8 mouse cellular contexts compared by ENCODE assay signal in genomic region chr9:57939431-57940348, GRCm38 (mm10). TPM values are rescaled to one million over a fixed set of nuclear protein-coding genes. Genes with fewer than 3 reads are reported as not detected.
DNase-seq lines count a peak whose midpoint lies in the region; ATAC-seq and TF ChIP-seq lines count a peak whose summit lies in the region.

Gene Sema7a, plus strand, starts transcription at chr9:57940112.

- peak within 1 kb of the TSS; percentile 78 for H3K9ac ChIP-seq in heart, embryonic 13.5 days
- H3K9ac ChIP-seq in kidney, postnatal 0 days (ENCODE audit: low read depth, low read length): peak within 1 kb of the TSS; percentile 76
- H3K9ac ChIP-seq in liver, embryonic 12.5 days: peak within 1 kb of the TSS; percentile 55
- H3K9ac ChIP-seq in stomach, postnatal 0 days (ENCODE audit: low read length): peak within 1 kb of the TSS; percentile 68

- H3K36me3 ChIP-seq in forebrain, embryonic 10.5 days (replicated peaks): no peaks in the 10 kb centered on the region
- no peaks in the 10 kb centered on the region for H3K36me3 ChIP-seq in heart, embryonic 13.5 days
- no peaks in the 10 kb centered on the region for H3K36me3 ChIP-seq in kidney, postnatal 0 days (ENCODE audit: insufficient read depth, low read length)
- no peaks in the 10 kb centered on the region for H3K36me3 ChIP-seq in liver, embryonic 12.5 days
- no peaks in the 10 kb centered on the region for H3K36me3 ChIP-seq in stomach, postnatal 0 days (ENCODE audit: control insufficient read depth, insufficient read depth, low read length)

- peaks cover 86% of the 10 kb centered on the region for H3K27me3 ChIP-seq in forebrain, embryonic 10.5 days (ENCODE audit: poor library complexity, severe bottlenecking)
- peaks cover 79% of the 10 kb centered on the region for H3K27me3 ChIP-seq in heart, embryonic 13.5 days (replicated peaks)
- 0 out of 2 replicates have a peak, but pooled peaks cover 17% of the 10 kb centered on the region for H3K27me3 ChIP-seq in kidney, postnatal 0 days (ENCODE audit: insufficient read depth, low read length)
- H3K27me3 ChIP-seq in liver, embryonic 12.5 days (replicated peaks): peaks cover 92% of the 10 kb centered on the region
- peaks cover 6% of the 10 kb centered on the region; the same call in 1 of the 2 replicates for H3K27me3 ChIP-seq in stomach, postnatal 0 days (ENCODE audit: control insufficient read depth, insufficient read depth, low read length)

- H3K4me2 ChIP-seq in heart, embryonic 13.5 days: peak within 1 kb of the TSS; percentile 94
- peak within 1 kb of the TSS; percentile 99 for H3K4me2 ChIP-seq in kidney, postnatal 0 days (ENCODE audit: low read length)
- H3K4me2 ChIP-seq in liver, embryonic 12.5 days: peak within 1 kb of the TSS; percentile 88
- peak within 1 kb of the TSS; percentile 99 for H3K4me2 ChIP-seq in stomach, postnatal 0 days (replicated peaks; ENCODE audit: low read depth)

- peak; percentile 68; the same call in 1 of the 2 replicates for TF ChIP-seq POLR2A in bone marrow, adult 2 months (IDR thresholded peaks at IDR 0.05; ENCODE audit: borderline replicate concordance, control insufficient read depth, low read depth, low read length)

- no peak for TF ChIP-seq CTCF in bone marrow, adult 2 months (IDR thresholded peaks at IDR 0.05; ENCODE audit: control insufficient read depth, insufficient read depth, low read length)
- TF ChIP-seq CTCF in kidney, postnatal 0 days (IDR thresholded peaks at IDR 0.05; ENCODE audit: low read depth): no peak
- TF ChIP-seq CTCF in stomach, postnatal 0 days (IDR thresholded peaks at IDR 0.05; ENCODE audit: low read depth): peak; percentile 1; the same call in 1 of the 2 replicates

- H3K4me1 ChIP-seq in bone marrow, adult 2 months (ENCODE audit: control insufficient read depth, insufficient read depth, low read length): no peaks in the 10 kb centered on the region; the same call in 1 of the 2 replicates
- peaks cover 41% of the 10 kb centered on the region for H3K4me1 ChIP-seq in forebrain, embryonic 10.5 days
- H3K4me1 ChIP-seq in heart, embryonic 13.5 days: peaks cover 21% of the 10 kb centered on the region
- H3K4me1 ChIP-seq in kidney, postnatal 0 days (replicated peaks; ENCODE audit: insufficient read depth, low read length): peaks cover 8% of the 10 kb centered on the region; the same call in 1 of the 2 replicates
- H3K4me1 ChIP-seq in liver, embryonic 12.5 days: peaks cover 13% of the 10 kb centered on the region; the same call in 1 of the 2 replicates
- no peaks in the 10 kb centered on the region; the same call in 1 of the 2 replicates for H3K4me1 ChIP-seq in stomach, postnatal 0 days (replicated peaks; ENCODE audit: control insufficient read depth, insufficient read depth)

- WGBS in bone marrow, adult 2 months: 9% methylated on average over 60 of the region's 60 CpGs
- 2% methylated on average over 46 of the region's 60 CpGs for WGBS in forebrain, embryonic 10.5 days
- WGBS in heart, embryonic 13.5 days: 3% methylated on average over 47 of the region's 60 CpGs
- WGBS in kidney, postnatal 0 days: 2% methylated on average over 57 of the region's 60 CpGs
- WGBS in liver, embryonic 12.5 days (ENCODE audit: insufficient replicate concordance): 2% methylated on average over 59 of the region's 60 CpGs
- 4% methylated on average over 46 of the region's 60 CpGs for WGBS in stomach, postnatal 0 days

- no peak for TF ChIP-seq EP300 in stomach, postnatal 0 days (optimal IDR thresholded peaks at IDR 0.05)

- peak within 1 kb of the TSS; percentile 49 for H3K27ac ChIP-seq in bone marrow, adult 2 months (ENCODE audit: control insufficient read depth, insufficient read depth, low read depth, low read length, poor library complexity)
- H3K27ac ChIP-seq in forebrain, embryonic 10.5 days: peak within 1 kb of the TSS; percentile 85
- H3K27ac ChIP-seq in heart, embryonic 13.5 days (replicated peaks): no peak within 1 kb of the TSS
- H3K27ac ChIP-seq in kidney, postnatal 0 days: peak within 1 kb of the TSS; percentile 19; the same call in 1 of the 2 replicates
- no peak within 1 kb of the TSS for H3K27ac ChIP-seq in liver, embryonic 12.5 days
- 0 out of 2 replicates have a peak within 1 kb of the TSS, but pooled peaks have one; percentile 13 for H3K27ac ChIP-seq in stomach, postnatal 0 days (replicated peaks)

- no peaks in the 10 kb centered on the region for H3K9me3 ChIP-seq in forebrain, embryonic 10.5 days
- no peaks in the 10 kb centered on the region for H3K9me3 ChIP-seq in heart, embryonic 13.5 days
- H3K9me3 ChIP-seq in kidney, postnatal 0 days (replicated peaks; ENCODE audit: low read length): no peaks in the 10 kb centered on the region
- H3K9me3 ChIP-seq in liver, embryonic 12.5 days (replicated peaks): no peaks in the 10 kb centered on the region
- no peaks in the 10 kb centered on the region for H3K9me3 ChIP-seq in stomach, postnatal 0 days (ENCODE audit: control insufficient read depth, low read length)

- ATAC-seq in heart, embryonic 13.5 days (ENCODE audit: extremely low read depth, insufficient number of reproducible peaks, low FRiP score, low TSS enrichment): peak; percentile 64
- ATAC-seq in kidney, postnatal 0 days (replicated peaks; ENCODE audit: low FRiP score, low read depth): peak; percentile 47; the same call in 1 of the 2 replicates
- ATAC-seq in liver, embryonic 12.5 days: 0 out of 2 replicates have a peak, but pooled peaks have one; percentile 47
- peak; percentile 55; the same call in 1 of the 2 replicates for ATAC-seq in stomach, postnatal 0 days (ENCODE audit: low FRiP score, low TSS enrichment)

- H3K4me3 ChIP-seq in bone marrow, adult 2 months (replicated peaks; ENCODE audit: control insufficient read depth, low read depth, low read length): peak within 1 kb of the TSS; percentile 63
- peak within 1 kb of the TSS; percentile 82 for H3K4me3 ChIP-seq in forebrain, embryonic 10.5 days
- peak within 1 kb of the TSS; percentile 81 for H3K4me3 ChIP-seq in heart, embryonic 13.5 days
- peak within 1 kb of the TSS; percentile 74 for H3K4me3 ChIP-seq in kidney, postnatal 0 days (replicated peaks; ENCODE audit: low read depth, low read length)
- H3K4me3 ChIP-seq in liver, embryonic 12.5 days: peak within 1 kb of the TSS; percentile 61
- H3K4me3 ChIP-seq in stomach, postnatal 0 days (ENCODE audit: low read depth, low read length): peak within 1 kb of the TSS; percentile 66

- DNase-seq in A20 (ENCODE audit: low read depth, low spot score): peak; percentile 84
- peak; percentile 80 for DNase-seq in forebrain, embryonic 10.5 days (ENCODE audit: extremely low spot score, low spot score)
- peak; percentile 83 for DNase-seq in kidney, postnatal 0 days (ENCODE audit: low spot score)
- peak; percentile 81 for DNase-seq in neural tube, embryonic 10.5 days (ENCODE audit: extremely low spot score, low spot score)
- DNase-seq in stomach, postnatal 0 days (ENCODE audit: low spot score): peak; percentile 69

RNA-seq across cellular contexts. Expression of gene Sema7a, which starts in this region (rescaled TPM):
- 2.1 and 3.2 TPM in 2 replicates for polyA plus RNA-seq in bone marrow, adult 2 months (2011; ENCODE audit: insufficient read depth, insufficient read length, low replicate concordance, missing spikeins)
- 0.14 and 0.75 TPM in 2 replicates for polyA plus RNA-seq in forebrain, embryonic 10.5 days (2016; fragmentation: Nextera tagmentation; extraction: Ambion mirVana)
- 0.13 and 0.38 TPM in 2 replicates for polyA plus RNA-seq in heart, embryonic 13.5 days (2015; fragmentation: Nextera tagmentation; extraction: Ambion mirVana)
- 0.46 and 0.80 TPM in 2 replicates for polyA plus RNA-seq in kidney, postnatal 0 days (2015; fragmentation: Nextera tagmentation; extraction: Ambion mirVana)
- polyA plus RNA-seq in liver, embryonic 12.5 days (2016; fragmentation: Nextera tagmentation; extraction: Ambion mirVana): not detected in 2 replicates
- polyA plus RNA-seq in stomach, postnatal 0 days (2015; fragmentation: Nextera tagmentation; extraction: Ambion mirVana): 0.68 and 1.0 TPM in 2 replicates

Comparison
In these comparisons a context has a peak if more than half of its experiments do, and no peak if none do; other contexts are left out.
1. Peak in DNase-seq, H3K4me3 ChIP-seq and H3K27ac ChIP-seq in forebrain, embryonic 10.5 days; RNA of the gene not detected or under 1 TPM.
2. Peak in ATAC-seq, H3K4me3 ChIP-seq, H3K9ac ChIP-seq and H3K4me2 ChIP-seq in heart, embryonic 13.5 days; RNA of the gene not detected or under 1 TPM.
3. Peak in DNase-seq, ATAC-seq, H3K4me3 ChIP-seq, H3K27ac ChIP-seq, H3K9ac ChIP-seq and H3K4me2 ChIP-seq in kidney, postnatal 0 days; RNA of the gene not detected or under 1 TPM.
4. Peak in ATAC-seq, H3K4me3 ChIP-seq, H3K9ac ChIP-seq and H3K4me2 ChIP-seq in liver, embryonic 12.5 days; RNA of the gene not detected or under 1 TPM.
5. H3K27ac ChIP-seq: peak in bone marrow, adult 2 months (single experiment) and stomach, postnatal 0 days (single experiment); none in heart, embryonic 13.5 days (single experiment) and liver, embryonic 12.5 days (single experiment).
6. Peak in every context shown above with its lines, with median percentiles within 50 percentile points of each other: DNase-seq, H3K4me3 ChIP-seq, ATAC-seq, H3K4me2 ChIP-seq and H3K9ac ChIP-seq.